Mouse (Mus musculus): Measurements from ENCODE around the gene Acr.

DNA sequence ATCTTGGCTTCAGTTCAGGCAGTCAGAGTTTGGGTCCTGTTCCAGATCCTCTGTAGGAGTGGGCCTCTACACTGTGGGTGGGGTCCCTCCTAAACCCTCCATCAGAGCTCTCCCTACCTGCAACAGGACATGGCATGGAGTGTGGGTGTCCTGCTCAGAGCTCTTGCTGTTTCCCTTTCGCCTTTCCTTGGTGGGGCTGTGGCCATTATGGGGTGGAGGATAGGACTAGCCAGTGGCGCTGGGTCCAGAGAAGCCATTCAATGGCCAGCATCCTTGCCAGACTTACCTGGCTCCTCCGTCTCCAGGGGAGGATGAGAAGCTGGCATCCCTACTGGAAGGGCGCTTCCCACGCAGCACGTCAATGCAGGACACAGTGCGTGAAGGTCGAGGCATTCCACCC is 20.8 kb upstream of the Acr start:
- TF ChIP-seq CTCF (IDR thresholded peaks at IDR 0.05; ENCODE audit: extremely low read depth, insufficient read depth, insufficient read length, insufficient replicate concordance) (no peak), POLR2A (IDR thresholded peaks at IDR 0.05; ENCODE audit: low read depth, low read length) (no peak)

All from spleen, adult 2 months (tissue).